Mouse (Mus musculus) MEL (cell line): ENCODE results near the gene Ift88.

Experiments used
- CTCF ChIP-seq, 3 experiments: IDR thresholded peaks in 2 of 3; conservative IDR thresholded peaks in 1 of 3; 2 replicates each; pipeline ENCODE4 v1.5.1; 2011 to 2012; ENCODE audit warnings: low read length in 3 of 3, low read depth in 2 of 3, mild to moderate bottlenecking in 2 of 3, improper control_type of control experiment in 1 of 3, inconsistent platforms in 1 of 3, mixed read lengths in 1 of 3, moderate library complexity in 1 of 3; ENCODE audit not compliant: control insufficient read depth in 1 of 3, insufficient read depth in 1 of 3, poor library complexity in 1 of 3, severe bottlenecking in 1 of 3
- POLR2A ChIP-seq, 2 experiments: IDR thresholded peaks; 2 replicates each; pipeline ENCODE4 v1.6.1; 2011 to 2012; ENCODE audit warnings: low read length in 2 of 2, mild to moderate bottlenecking in 2 of 2, control low read depth in 1 of 2, improper control_type of control experiment in 1 of 2, low read depth in 1 of 2, moderate library complexity in 1 of 2; ENCODE audit not compliant: control insufficient read depth in 1 of 2, insufficient read depth in 1 of 2, poor library complexity in 1 of 2

DNA sequence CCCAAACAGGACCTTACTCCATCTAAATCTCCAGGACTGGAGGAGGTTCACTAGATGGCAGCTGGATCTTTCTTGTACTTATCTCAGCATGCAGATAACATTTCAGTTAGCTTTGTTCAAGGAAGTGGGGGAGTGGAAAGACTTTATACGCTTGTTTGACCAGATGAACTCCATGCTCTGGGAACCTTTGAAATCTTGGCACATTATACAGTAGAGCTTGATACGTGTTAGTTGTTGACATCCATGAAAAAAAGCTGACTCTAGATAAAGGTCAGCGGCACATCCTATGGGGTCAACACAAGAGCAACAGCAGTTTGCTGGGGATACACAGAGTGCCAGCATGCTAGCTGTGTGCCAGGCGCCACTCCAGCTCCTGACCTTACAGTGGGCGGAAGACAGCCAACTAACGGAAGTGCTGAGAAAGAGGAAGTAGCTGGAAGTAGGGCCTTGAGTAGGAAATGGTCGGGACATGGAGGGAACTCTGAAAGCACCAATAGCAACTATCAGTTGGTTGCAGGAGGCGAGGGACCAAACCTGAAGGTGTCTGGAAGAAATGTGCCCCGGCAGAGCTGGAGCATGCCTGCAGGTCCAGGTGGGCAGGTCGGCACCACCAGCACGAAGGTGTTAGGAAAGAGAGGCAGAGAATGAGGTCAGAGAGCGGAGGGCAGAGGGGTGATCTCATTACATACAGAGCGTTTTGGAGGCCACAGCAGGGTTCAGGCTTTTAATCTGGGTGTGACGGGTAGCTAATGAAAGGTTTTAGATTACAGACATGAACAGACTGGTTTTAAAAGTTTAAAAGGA is 36.9 kb upstream of the Ift88 start:
- TF ChIP-seq POLR2A (IDR thresholded peaks at IDR 0.05; ENCODE audit: control insufficient read depth in 1 of 2, insufficient read depth in 1 of 2, low read depth in 1 of 2, low read length in 2 of 2, poor library complexity in 1 of 2) (peak in 1 of 2 experiments; percentile 67; a peak in 2 of 4 replicates), CTCF (IDR thresholded peaks at IDR 0.05 in 2 of 3, conservative IDR thresholded peaks at IDR 0.05 in 1 of 3; ENCODE audit: control insufficient read depth in 1 of 3, insufficient read depth in 1 of 3, low read depth in 2 of 3, low read length in 3 of 3, poor library complexity in 1 of 3, severe bottlenecking in 1 of 3) (no peak)
